Mouse (Mus musculus) bone marrow macrophage, adult 2 months (primary cell): ENCODE data around the gene C130050O18Rik.

ENCODE experiments used
- CTCF ChIP-seq: IDR thresholded peaks from 2 replicates; pipeline ENCODE4 v1.5.1; 2012; ENCODE audit warnings: low read depth, mild to moderate bottlenecking, low read length, moderate library complexity
- POLR2A ChIP-seq: IDR thresholded peaks from 2 replicates; pipeline ENCODE4 v1.6.1; 2012; ENCODE audit warnings: mild to moderate bottlenecking, low read depth, low read length, borderline replicate concordance

DNA sequence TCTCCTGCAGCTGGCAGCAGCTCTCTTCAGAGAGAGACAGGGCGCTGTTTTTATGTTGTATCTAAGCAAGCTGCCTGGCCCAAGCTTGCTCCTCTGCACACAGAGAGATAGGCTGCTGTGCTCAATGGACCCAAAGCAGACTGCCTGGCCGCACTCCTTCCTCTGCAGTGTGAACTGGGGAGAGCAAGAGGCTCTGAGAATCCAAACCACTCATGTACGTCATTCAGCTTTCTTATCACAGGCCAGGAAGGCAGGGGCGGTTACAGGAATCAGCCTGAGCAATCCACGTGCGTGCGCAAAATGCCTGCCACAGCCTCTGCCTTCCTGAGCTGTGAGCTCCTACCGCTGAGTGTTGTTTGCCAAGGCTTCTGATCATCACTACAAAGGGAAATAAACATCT is 22.3 kb upstream of the C130050O18Rik start:
- TF ChIP-seq POLR2A (no peak), CTCF (no peak)
